Mouse (Mus musculus) intestine, embryonic 16.5 days (tissue): ENCODE measurements at regions not wholly inside any gene's neighbourhood (a gene's known extent, or its start where the extent isn't known, plus 50 kb on each side); places are given as distances from the start of the nearest gene placed in this dataset.

Experiments
- ATAC-seq: fragments of 200-750 bp; cut with Nextera tagmentation; 2 replicates; pipeline ENCODE4 v1.8.0; 2017; ENCODE audit warnings: moderate TSS enrichment, moderate library complexity
- H3K27ac ChIP-seq: fragments of 300-500 bp; sonication (generic); 2 replicates; pipeline ENCODE4 v1.5.1; 2014; ENCODE audit warnings: mild to moderate bottlenecking, low read length
- H3K27me3 ChIP-seq: fragments of 300-500 bp; sonication (generic); replicated peaks from 2 replicates; pipeline ENCODE4 v1.6.1; 2014; ENCODE audit warnings: low read length, control low read depth, mixed read lengths; ENCODE audit not compliant: control insufficient read depth, insufficient read depth
- H3K36me3 ChIP-seq: fragments of 300-500 bp; sonication (generic); 2 replicates; pipeline ENCODE4 v1.6.1; 2014; ENCODE audit warnings: low read length, control low read depth; ENCODE audit not compliant: control insufficient read depth, insufficient read depth
- H3K4me1 ChIP-seq: fragments of 300-500 bp; sonication (generic); 2 replicates; pipeline ENCODE4 v1.6.1; 2014; ENCODE audit warnings: low read length, control low read depth, mixed read lengths; ENCODE audit not compliant: control insufficient read depth, insufficient read depth
- H3K4me2 ChIP-seq: fragments of 300-500 bp; sonication (generic); 2 replicates; pipeline ENCODE4 v1.6.1; 2014; ENCODE audit warnings: low read depth, low read length, control low read depth
- H3K4me3 ChIP-seq: fragments of 300-500 bp; sonication (generic); 2 replicates; pipeline ENCODE4 v1.5.1; 2014; ENCODE audit warnings: mild to moderate bottlenecking, low read length
- H3K9ac ChIP-seq: fragments of 300-500 bp; sonication (generic); 2 replicates; pipeline ENCODE4 v1.6.1; 2014; ENCODE audit warnings: low read depth, low read length
- H3K9me3 ChIP-seq: fragments of 300-500 bp; sonication (generic); 2 replicates; pipeline ENCODE4 v1.6.1; 2016; ENCODE audit warnings: low read length, control low read depth; ENCODE audit not compliant: control insufficient read depth
- WGBS: fragments of 180-500 bp; shearing (Covaris S2); extraction: QIAGEN DNeasy Blood & Tissue Kit; methylation state at CpG from one replicate; pipeline ENCODE4 v1.1.7; 2014; 5-methylcytosine and 5-hydroxymethylcytosine counted together

DNA sequence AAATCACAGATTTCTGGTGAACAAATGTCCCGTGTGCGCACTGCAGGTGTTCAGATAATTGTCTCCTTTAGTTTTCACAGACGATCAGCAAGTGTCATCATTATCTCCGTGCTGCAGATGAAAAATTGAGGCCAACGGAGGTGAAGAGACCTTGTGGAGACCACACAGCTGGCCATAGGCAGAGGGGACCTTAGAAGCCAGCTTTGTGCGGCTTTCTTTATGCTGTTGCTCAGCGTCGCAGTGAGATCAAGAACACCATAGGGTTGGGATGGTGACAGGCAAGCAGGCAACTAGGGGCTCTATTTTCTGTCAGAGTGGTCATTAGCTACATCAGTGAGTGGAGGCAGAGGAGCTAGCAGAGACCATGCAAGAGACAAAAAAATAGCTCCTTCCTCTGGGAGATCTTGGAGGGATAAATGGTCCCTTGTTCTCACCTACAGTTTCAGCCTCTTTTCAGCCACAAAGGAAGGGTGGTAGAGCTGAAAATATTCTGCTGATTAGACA, 324.4 kb downstream of the Chl1 start:
- H3K9ac ChIP-seq: no peak overlapping the region
- H3K4me1 ChIP-seq: no peaks in the 10 kb centered on the region
- no peaks in the 10 kb centered on the region for H3K9me3 ChIP-seq
- H3K36me3 ChIP-seq: no peaks in the 10 kb centered on the region
- no peak for ATAC-seq
- no peak overlapping the region for H3K4me3 ChIP-seq
- H3K4me2 ChIP-seq: no peak overlapping the region
- no peaks in the 10 kb centered on the region for H3K27me3 ChIP-seq
- H3K27ac ChIP-seq: no peak overlapping the region
- 82% methylated on average over 8 of the region's 8 CpGs for WGBS

DNA sequence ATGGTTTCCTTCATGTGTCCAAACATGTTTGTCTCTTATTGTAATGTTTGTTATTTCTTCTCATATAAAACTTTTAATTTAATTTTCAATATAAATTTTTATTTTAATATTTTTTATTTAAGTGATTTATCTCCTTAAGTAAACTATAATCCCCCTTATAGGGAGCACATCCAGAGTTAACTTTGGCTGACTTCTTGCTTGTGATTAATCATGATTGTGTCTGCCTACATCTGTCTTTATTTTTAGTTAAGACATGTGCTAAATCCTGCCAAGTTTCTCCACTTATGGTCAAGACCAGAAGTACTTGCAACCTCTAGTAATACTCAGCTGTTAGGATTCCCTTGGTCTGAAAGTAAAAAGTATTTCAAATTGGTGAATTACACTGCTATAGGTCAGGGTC, 349.4 kb downstream of the Chl1 start:
- Histone ChIP-seq H3K9ac (no peak overlapping the region), H3K27ac (no peak overlapping the region), H3K36me3 (no peaks in the 10 kb centered on the region), H3K4me1 (no peaks in the 10 kb centered on the region), H3K4me2 (no peak overlapping the region), H3K27me3 (no peaks in the 10 kb centered on the region), H3K9me3 (no peaks in the 10 kb centered on the region), H3K4me3 (no peak overlapping the region)
- ATAC-seq: no peak

DNA sequence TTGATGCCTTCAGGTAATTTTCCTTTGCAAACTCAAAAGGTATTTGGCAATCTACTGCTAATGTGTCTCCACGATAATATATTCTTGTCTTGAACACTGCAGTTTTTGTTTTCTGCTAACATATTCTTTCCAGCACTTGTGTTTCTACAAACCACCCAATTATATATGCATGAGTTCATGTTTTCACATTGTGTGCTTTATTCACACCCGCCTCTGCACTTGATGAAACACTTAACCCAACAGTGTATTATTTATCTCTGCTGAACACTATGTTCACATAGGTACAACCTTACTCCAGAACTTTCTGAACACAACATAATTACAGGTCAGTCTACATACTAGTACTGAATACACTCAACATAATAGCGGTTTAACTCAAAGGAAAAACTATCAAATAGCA, 383.1 kb downstream of the Chl1 start:
- H3K27ac ChIP-seq: no peak overlapping the region
- no peaks in the 10 kb centered on the region for H3K9me3 ChIP-seq
- no peaks in the 10 kb centered on the region for H3K4me1 ChIP-seq
- no peak overlapping the region for H3K4me3 ChIP-seq
- 85% methylated on average over 3 of the region's 3 CpGs for WGBS
- H3K27me3 ChIP-seq: no peaks in the 10 kb centered on the region
- no peaks in the 10 kb centered on the region for H3K36me3 ChIP-seq
- H3K9ac ChIP-seq: no peak overlapping the region
- no peak for ATAC-seq
- no peak overlapping the region for H3K4me2 ChIP-seq

GRCm38 (mm10) chr6:103924504-103924903, 414.1 kb downstream of the Chl1 start:
- 78% methylated on average over 1 of the region's 1 CpGs for WGBS
- Histone ChIP-seq H3K4me3 (no peak overlapping the region), H3K4me2 (no peak overlapping the region), H3K27me3 (no peaks in the 10 kb centered on the region), H3K36me3 (no peaks in the 10 kb centered on the region), H3K4me1 (no peaks in the 10 kb centered on the region), H3K27ac (no peak overlapping the region), H3K9me3 (no peaks in the 10 kb centered on the region), H3K9ac (no peak overlapping the region)
- ATAC-seq: no peak

- no peak overlapping the region for H3K4me2 ChIP-seq
- 77% methylated on average over 3 of the region's 3 CpGs for WGBS
- no peaks in the 10 kb centered on the region for H3K9me3 ChIP-seq
- no peak for ATAC-seq
- H3K9ac ChIP-seq: no peak overlapping the region
- H3K36me3 ChIP-seq: no peaks in the 10 kb centered on the region
- H3K27ac ChIP-seq: no peak overlapping the region
- H3K4me1 ChIP-seq: no peaks in the 10 kb centered on the region
- H3K27me3 ChIP-seq: no peaks in the 10 kb centered on the region
- no peak overlapping the region for H3K4me3 ChIP-seq
These were observed 416.7 kb downstream of the Chl1 start for GRCm38 (mm10) chr6:103927094-103927493.

DNA sequence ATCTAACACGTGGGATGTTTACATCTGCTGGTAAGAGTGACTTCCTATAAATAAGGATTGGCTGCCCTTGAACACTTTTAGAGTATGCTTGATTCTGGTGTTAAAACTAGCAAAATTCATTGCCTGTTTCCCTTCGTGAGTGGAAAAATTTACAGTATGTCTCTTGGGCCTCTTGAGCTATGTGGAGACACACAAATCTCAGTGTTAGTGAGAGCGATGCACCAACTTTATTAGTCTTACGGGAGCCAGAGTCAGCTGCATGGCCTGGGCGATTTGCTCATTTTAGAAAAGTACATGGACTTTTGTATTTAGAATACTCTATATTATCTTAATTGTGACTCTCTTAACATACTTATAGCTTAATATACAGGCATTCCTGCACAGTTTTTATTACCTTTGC, 430.0 kb downstream of the Chl1 start:
- Histone ChIP-seq H3K4me3 (no peak overlapping the region), H3K27me3 (no peaks in the 10 kb centered on the region), H3K9me3 (no peaks in the 10 kb centered on the region), H3K4me1 (no peaks in the 10 kb centered on the region), H3K27ac (no peak overlapping the region), H3K9ac (no peak overlapping the region), H3K4me2 (no peak overlapping the region), H3K36me3 (no peaks in the 10 kb centered on the region)
- 59% methylated on average over 5 of the region's 5 CpGs for WGBS
- no peak for ATAC-seq

GRCm38 (mm10) chr6:103944361-103944760, 434.0 kb downstream of the Chl1 start:
- no peak for ATAC-seq
- Histone ChIP-seq H3K27ac (no peak overlapping the region), H3K4me2 (no peak overlapping the region), H3K27me3 (no peaks in the 10 kb centered on the region), H3K9me3 (no peaks in the 10 kb centered on the region), H3K4me1 (no peaks in the 10 kb centered on the region), H3K36me3 (no peaks in the 10 kb centered on the region), H3K4me3 (no peak overlapping the region), H3K9ac (no peak overlapping the region)
- WGBS: 73% methylated on average over 2 of the region's 2 CpGs

- H3K4me3 ChIP-seq: no peak overlapping the region
- no peak overlapping the region for H3K27ac ChIP-seq
- ATAC-seq: no peak
- H3K9me3 ChIP-seq: no peaks in the 10 kb centered on the region
- 74% methylated on average over 3 of the region's 3 CpGs for WGBS
- no peaks in the 10 kb centered on the region for H3K36me3 ChIP-seq
- no peaks in the 10 kb centered on the region for H3K27me3 ChIP-seq
- no peak overlapping the region for H3K4me2 ChIP-seq
- no peak overlapping the region for H3K9ac ChIP-seq
- H3K4me1 ChIP-seq: no peaks in the 10 kb centered on the region
These were observed 437.1 kb downstream of the Chl1 start for GRCm38 (mm10) chr6:103947474-103947873.

DNA sequence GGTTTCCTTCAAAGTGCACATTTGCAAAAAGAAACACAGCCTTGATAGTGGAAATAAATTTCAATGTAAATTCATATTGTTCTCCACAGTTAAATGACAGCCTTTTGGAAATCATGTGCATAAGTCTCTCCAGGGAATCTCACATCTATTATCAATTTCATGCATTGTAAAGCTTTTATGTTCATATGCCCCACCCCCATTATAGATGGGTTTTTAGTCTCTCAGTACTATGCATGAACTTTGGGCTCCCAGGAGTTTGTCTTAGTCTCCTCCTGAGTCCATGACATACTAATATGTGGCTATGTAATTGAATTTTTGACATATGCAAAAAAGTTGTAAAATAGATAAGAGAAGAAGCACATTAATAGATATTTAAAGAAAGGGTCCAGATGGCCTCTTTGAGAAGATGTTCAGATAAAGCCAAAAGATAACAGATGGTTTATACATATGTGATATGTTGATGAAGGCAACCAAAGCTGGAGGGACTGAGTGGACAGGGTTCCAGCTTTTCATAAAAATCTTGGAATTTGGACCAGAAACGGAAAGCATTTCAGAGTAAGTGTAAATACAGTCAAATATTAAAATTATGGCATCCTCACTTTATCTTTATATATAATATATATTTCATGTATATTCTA, 442.9 kb downstream of the Chl1 start:
- Histone ChIP-seq H3K4me2 (no peak overlapping the region), H3K4me1 (no peaks in the 10 kb centered on the region), H3K4me3 (no peak overlapping the region), H3K27me3 (no peaks in the 10 kb centered on the region), H3K27ac (no peak overlapping the region), H3K9ac (no peak overlapping the region), H3K9me3 (no peaks in the 10 kb centered on the region), H3K36me3 (no peaks in the 10 kb centered on the region)
- ATAC-seq: no peak
- 71% methylated on average over 1 of the region's 1 CpGs for WGBS

GRCm38 (mm10) chr6:103959002-103959401, 448.6 kb downstream of the Chl1 start:
- Histone ChIP-seq H3K27me3 (no peaks in the 10 kb centered on the region), H3K9ac (no peak overlapping the region), H3K36me3 (no peaks in the 10 kb centered on the region), H3K9me3 (no peaks in the 10 kb centered on the region), H3K27ac (no peak overlapping the region), H3K4me3 (no peak overlapping the region), H3K4me1 (no peaks in the 10 kb centered on the region), H3K4me2 (no peak overlapping the region)
- no peak for ATAC-seq
- 92% methylated on average over 2 of the region's 2 CpGs for WGBS
